In genomic region chr2:53106056-53106455, GRCm38 (mm10) we compare ENCODE assay signal across 26 mouse cellular contexts.
DNase-seq lines count a peak whose midpoint lies in the region; ATAC-seq and TF ChIP-seq lines count a peak whose summit lies in the region.
"Had no signal": no experiment of that assay in that cellular context is flagged by ENCODE, and none has a peak within 500 bp of the region (broad histone marks: within the 10 kb centered on the region; RNA-seq: fewer than 3 reads in every experiment).

No protein-coding gene starts in this region.

- TF ChIP-seq CTCF in lung, postnatal 0 days (IDR thresholded peaks at IDR 0.05): no peak

- H3K4me3 ChIP-seq in lung, postnatal 0 days (ENCODE audit: low read depth, low read length): no peak overlapping the region
- H3K4me3 ChIP-seq: embryonic facial prominence, embryonic 12.5 days; gastrocnemius, adult 2 months; heart, adult 2 months; hindbrain, embryonic 10.5 days; hindbrain, embryonic 15.5 days; neural tube, embryonic 13.5 days had no signal

- 64% methylated on average over 7 of the region's 7 CpGs for WGBS in lung, postnatal 0 days

- no peak overlapping the region for H3K9ac ChIP-seq in lung, postnatal 0 days (replicated peaks; ENCODE audit: low read depth)
- H3K9ac ChIP-seq: embryonic facial prominence, embryonic 12.5 days; hindbrain, embryonic 15.5 days; liver, embryonic 14.5 days; neural tube, embryonic 13.5 days had no signal

- H3K36me3 ChIP-seq in lung, postnatal 0 days (ENCODE audit: insufficient read depth, low read length): no peaks in the 10 kb centered on the region; the same call in 1 of the 2 replicates

- H3K4me2 ChIP-seq in lung, postnatal 0 days (replicated peaks; ENCODE audit: low read depth, low read length): no peak overlapping the region
- H3K4me2 ChIP-seq: embryonic facial prominence, embryonic 12.5 days; hindbrain, embryonic 15.5 days; midbrain, embryonic 11.5 days; neural tube, embryonic 13.5 days had no signal

- ATAC-seq in lung, postnatal 0 days: peak; percentile 70
- ATAC-seq: inflammation-experienced regulatory T-cells, adult 6 months had no signal

- peak; percentile 20 to 43 for DNase-seq in frontal cortex, adult 2 months (ENCODE audit: extremely low spot score in 1 of 2, low spot score in 1 of 2)
- DNase-seq in frontal cortex, postnatal 25 days (ENCODE audit: low spot score in 2 of 2): no peak
- DNase-seq in lung, postnatal 0 days (ENCODE audit: low spot score): peak; percentile 75
- DNase-seq in lung, postnatal 4 days: no peak
- DNase-seq in brain, embryonic 18.5 days (ENCODE audit: low read depth, low spot score): peak; percentile 68
- no peak for DNase-seq in cerebellum, postnatal 14 days
- DNase-seq: adrenal gland, adult 2 months; adrenal gland, postnatal 36 days; B cell, adult 2 months; cerebellum, adult 11 months; cerebellum, adult 9-10 months; embryo, embryonic 11 days; gastrocnemius, adult 2 months; gastrocnemius, postnatal 36 days; heart, adult 2 months; heart, postnatal 14 days; kidney, adult 11 months; kidney, postnatal 25 days; liver had no signal

- no peaks in the 10 kb centered on the region for H3K27me3 ChIP-seq in lung, postnatal 0 days (replicated peaks; ENCODE audit: insufficient read depth, low read length)
- H3K27me3 ChIP-seq: embryonic facial prominence, embryonic 12.5 days; hindbrain, embryonic 15.5 days; neural tube, embryonic 13.5 days had no signal

- no peaks in the 10 kb centered on the region for H3K4me1 ChIP-seq in lung, postnatal 0 days (ENCODE audit: insufficient read depth, low read depth, low read length)
- H3K4me1 ChIP-seq: embryonic facial prominence, embryonic 12.5 days; hindbrain, embryonic 10.5 days; neural tube, embryonic 13.5 days had no signal

- no peak overlapping the region for H3K27ac ChIP-seq in lung, postnatal 0 days (ENCODE audit: low read length)
- H3K27ac ChIP-seq: embryonic facial prominence, embryonic 12.5 days; gastrocnemius, adult 2 months; heart, adult 2 months; hindbrain, embryonic 10.5 days; hindbrain, embryonic 15.5 days; liver, embryonic 14.5 days; neural tube, embryonic 13.5 days had no signal

- H3K9me3 ChIP-seq in lung, postnatal 0 days (ENCODE audit: low read length): no peaks in the 10 kb centered on the region
- H3K9me3 ChIP-seq: embryonic facial prominence, embryonic 12.5 days; hindbrain, embryonic 10.5 days; hindbrain, embryonic 15.5 days; neural tube, embryonic 13.5 days had no signal

- TF ChIP-seq EP300 in lung, postnatal 0 days (IDR thresholded peaks at IDR 0.05): no peak

Comparison
In these comparisons a context has a peak if more than half of its experiments do, and no peak if none do; other contexts are left out.
1. DNase-seq: peak in frontal cortex, adult 2 months (2 of 2), lung, postnatal 0 days (single experiment) and brain, embryonic 18.5 days (single experiment); none in frontal cortex, postnatal 25 days (0 of 2), lung, postnatal 4 days (0 of 2) and cerebellum, postnatal 14 days (0 of 2).